In genomic region chr10:44457791-44458533, GRCm38 (mm10) we compare ENCODE assay signal across 8 mouse cellular contexts.
DNase-seq lines count a peak whose midpoint lies in the region; ATAC-seq lines count a peak whose summit lies in the region.

No protein-coding gene starts in this region.

- no peak overlapping the region for H3K27ac ChIP-seq in neural tube, embryonic 11.5 days (ENCODE audit: low read depth, low read length)
- no peak overlapping the region for H3K27ac ChIP-seq in forebrain, embryonic 11.5 days (ENCODE audit: low read depth, low read length)
- no peak overlapping the region for H3K27ac ChIP-seq in limb, embryonic 12.5 days
- H3K27ac ChIP-seq in stomach, embryonic 14.5 days (ENCODE audit: low read length), result no peak overlapping the region

- no peak overlapping the region for H3K9ac ChIP-seq in neural tube, embryonic 11.5 days (ENCODE audit: low read length)
- 0 out of 2 replicates have a peak overlapping the region, but pooled peaks have one; percentile 44 for H3K9ac ChIP-seq in forebrain, embryonic 11.5 days (ENCODE audit: low read length)
- peak overlapping the region; percentile 60 for H3K9ac ChIP-seq in limb, embryonic 12.5 days (replicated peaks)
- H3K9ac ChIP-seq in stomach, embryonic 14.5 days (replicated peaks; ENCODE audit: low read depth, low read length), result no peak overlapping the region

- no peaks in the 10 kb centered on the region for H3K36me3 ChIP-seq in neural tube, embryonic 11.5 days (ENCODE audit: control insufficient read depth, insufficient read depth, low read length)
- H3K36me3 ChIP-seq in forebrain, embryonic 11.5 days (ENCODE audit: control insufficient read depth, insufficient read depth, low read length), result no peaks in the 10 kb centered on the region
- no peaks in the 10 kb centered on the region for H3K36me3 ChIP-seq in limb, embryonic 12.5 days
- H3K36me3 ChIP-seq in stomach, embryonic 14.5 days (ENCODE audit: control insufficient read depth, insufficient read depth, low read length), result no peaks in the 10 kb centered on the region

- H3K4me1 ChIP-seq in neural tube, embryonic 11.5 days (ENCODE audit: control insufficient read depth, insufficient read depth, low read length), result no peaks in the 10 kb centered on the region
- H3K4me1 ChIP-seq in forebrain, embryonic 11.5 days (replicated peaks; ENCODE audit: control insufficient read depth, insufficient read depth, low read length), result peaks cover 10% of the 10 kb centered on the region; the same call in 1 of the 2 replicates
- H3K4me1 ChIP-seq in limb, embryonic 12.5 days (replicated peaks), result peaks cover 31% of the 10 kb centered on the region
- peaks cover 3% of the 10 kb centered on the region; the same call in 1 of the 2 replicates for H3K4me1 ChIP-seq in stomach, embryonic 14.5 days (ENCODE audit: control insufficient read depth, insufficient read depth, low read length)

- H3K4me2 ChIP-seq in neural tube, embryonic 11.5 days (ENCODE audit: low read depth), result peak overlapping the region; percentile 85
- H3K4me2 ChIP-seq in forebrain, embryonic 11.5 days (ENCODE audit: low read depth, low read length, severe bottlenecking), result peak overlapping the region; percentile 98
- H3K4me2 ChIP-seq in limb, embryonic 12.5 days, result peak overlapping the region; percentile 97
- H3K4me2 ChIP-seq in stomach, embryonic 14.5 days (replicated peaks; ENCODE audit: low read depth, low read length), result peak overlapping the region; percentile 77

- no peak for ATAC-seq in neural tube, embryonic 11.5 days (ENCODE audit: insufficient read depth, low FRiP score, low TSS enrichment)
- ATAC-seq in forebrain, embryonic 11.5 days (replicated peaks; ENCODE audit: low FRiP score), result no peak
- ATAC-seq in limb, embryonic 12.5 days (ENCODE audit: insufficient number of reproducible peaks, insufficient read depth, low FRiP score, low TSS enrichment, low read depth), result no peak
- ATAC-seq in stomach, embryonic 14.5 days (ENCODE audit: insufficient number of reproducible peaks, insufficient read depth, low FRiP score, low read depth), result no peak

- peaks cover 3% of the 10 kb centered on the region; the same call in 1 of the 2 replicates for H3K27me3 ChIP-seq in neural tube, embryonic 11.5 days (ENCODE audit: control insufficient read depth, insufficient read depth, low read length)
- H3K27me3 ChIP-seq in forebrain, embryonic 11.5 days (ENCODE audit: control insufficient read depth, insufficient read depth, low read length), result peaks cover 14% of the 10 kb centered on the region
- peaks cover 38% of the 10 kb centered on the region for H3K27me3 ChIP-seq in limb, embryonic 12.5 days
- no peaks in the 10 kb centered on the region; the same call in 1 of the 2 replicates for H3K27me3 ChIP-seq in stomach, embryonic 14.5 days (ENCODE audit: control insufficient read depth, insufficient read depth, low read length)

- H3K9me3 ChIP-seq in neural tube, embryonic 11.5 days (ENCODE audit: control insufficient read depth, low read length), result no peaks in the 10 kb centered on the region
- no peaks in the 10 kb centered on the region for H3K9me3 ChIP-seq in forebrain, embryonic 11.5 days (ENCODE audit: control insufficient read depth, low read length)
- no peaks in the 10 kb centered on the region for H3K9me3 ChIP-seq in limb, embryonic 12.5 days
- H3K9me3 ChIP-seq in stomach, embryonic 14.5 days (ENCODE audit: control insufficient read depth, low read depth, low read length), result no peaks in the 10 kb centered on the region

- peak overlapping the region; percentile 51 for H3K4me3 ChIP-seq in neural tube, embryonic 11.5 days (ENCODE audit: low read depth, low read length)
- H3K4me3 ChIP-seq in forebrain, embryonic 11.5 days (ENCODE audit: low read depth, low read length), result peak overlapping the region; percentile 55
- peak overlapping the region; percentile 55 for H3K4me3 ChIP-seq in limb, embryonic 12.5 days (replicated peaks)
- peak overlapping the region; percentile 46 for H3K4me3 ChIP-seq in stomach, embryonic 14.5 days (ENCODE audit: low read depth, low read length)

- peak; percentile 19 for DNase-seq in neural tube, embryonic 11.5 days (ENCODE audit: low spot score)
- no peak for DNase-seq in neural tube, embryonic 10.5 days (ENCODE audit: extremely low spot score, low spot score)
- no peak for DNase-seq in forebrain, embryonic 11.5 days (ENCODE audit: low spot score)
- no peak for DNase-seq in adrenal gland, postnatal 36 days
- no peak for DNase-seq in frontal cortex, postnatal 25 days (ENCODE audit: low spot score in 2 of 2)
- DNase-seq in ovary, adult 18-20 months (ENCODE audit: low spot score), result no peak

- 1% methylated on average over 25 of the region's 25 CpGs for WGBS in neural tube, embryonic 11.5 days
- under 1% methylated on average over 25 of the region's 25 CpGs for WGBS in forebrain, embryonic 11.5 days
- WGBS in limb, embryonic 12.5 days, result under 1% methylated on average over 25 of the region's 25 CpGs
- under 1% methylated on average over 25 of the region's 25 CpGs for WGBS in stomach, embryonic 14.5 days

Comparison
In these comparisons a context has a peak if more than half of its experiments do, and no peak if none do; other contexts are left out.
1. H3K9ac ChIP-seq: peak in forebrain, embryonic 11.5 days (single experiment) and limb, embryonic 12.5 days (single experiment); none in neural tube, embryonic 11.5 days (single experiment) and stomach, embryonic 14.5 days (single experiment).
2. Peak in every context shown above with its lines, with median percentiles within 50 percentile points of each other: H3K4me2 ChIP-seq and H3K4me3 ChIP-seq.